Mouse (Mus musculus) liver, embryonic 14.5 days (tissue): ENCODE data around the gene Ntm. TPM values are rescaled to one million over a fixed set of nuclear protein-coding genes. Genes with fewer than 3 reads are reported as not detected.

Experiments
- ATAC-seq: fragments of 200-750 bp; cut with Nextera tagmentation; 2 replicates; pipeline ENCODE4 v1.8.0; 2017; ENCODE audit warnings: moderate number of reproducible peaks, mild to moderate bottlenecking, moderate library complexity; ENCODE audit not compliant: insufficient read depth
- DNase-seq, 3 experiments: peaks; one replicate each; pipeline ENCODE4 v3.0.0-alpha.2; 2012 to 2013; ENCODE audit warnings: low read depth in 3 of 3, low spot score in 3 of 3
- H3K27ac ChIP-seq: fragments of 300-500 bp; sonication (generic); 2 replicates; pipeline ENCODE4 v1.5.1; 2014; ENCODE audit warnings: moderate library complexity, mild to moderate bottlenecking, control low read depth, inconsistent platforms
- H3K27me3 ChIP-seq: fragments of 300-500 bp; sonication (generic); 2 replicates; pipeline ENCODE4 v1.6.1; 2014; ENCODE audit warnings: mild to moderate bottlenecking, low read length, moderate library complexity; ENCODE audit not compliant: control insufficient read depth, insufficient read depth
- H3K36me3 ChIP-seq: fragments of 300-500 bp; sonication (generic); replicated peaks from 2 replicates; pipeline ENCODE4 v1.6.1; 2014; ENCODE audit warnings: low read depth; ENCODE audit not compliant: control insufficient read depth, insufficient read depth
- H3K4me1 ChIP-seq, 2 experiments: fragments of 200-500 bp in 1 of 2; fragments of 300-500 bp in 1 of 2; sonication (generic) in 1 of 2; replicated peaks; 2 replicates each; pipeline ENCODE4 v1.6.1; 2012 to 2014; ENCODE audit warnings: antibody characterized with exemption in 1 of 2, inconsistent platforms in 1 of 2, low read length in 1 of 2; ENCODE audit not compliant: control insufficient read depth in 2 of 2, insufficient read depth in 2 of 2
- H3K4me2 ChIP-seq: fragments of 300-500 bp; sonication (generic); 2 replicates; pipeline ENCODE4 v1.6.1; 2014; ENCODE audit warnings: low read depth, mild to moderate bottlenecking, control low read depth, moderate library complexity
- H3K4me3 ChIP-seq, 2 experiments: fragments of 200-500 bp in 1 of 2; fragments of 300-500 bp in 1 of 2; sonication (generic) in 1 of 2; 2 replicates each; pipeline ENCODE4 v1.5.1; 2012 to 2014; ENCODE audit warnings: low read depth in 2 of 2, low read length in 2 of 2, mild to moderate bottlenecking in 2 of 2, control low read depth in 1 of 2, inconsistent platforms in 1 of 2, moderate library complexity in 1 of 2; ENCODE audit not compliant: insufficient read depth in 1 of 2
- H3K9ac ChIP-seq: fragments of 300-500 bp; sonication (generic); replicated peaks from 2 replicates; pipeline ENCODE4 v1.6.1; 2014; ENCODE audit warnings: mild to moderate bottlenecking, control low read depth, moderate library complexity
- H3K9me3 ChIP-seq: fragments of 300-500 bp; sonication (generic); 2 replicates; pipeline ENCODE4 v1.6.1; 2016; ENCODE audit warnings: low read length, mixed read lengths; ENCODE audit not compliant: control insufficient read depth
- CTCF ChIP-seq: IDR thresholded peaks from 2 replicates; pipeline ENCODE4 v1.5.1; 2016; ENCODE audit warnings: antibody characterized with exemption, low read depth, control low read depth
- EP300 ChIP-seq: IDR thresholded peaks from 2 replicates; pipeline ENCODE4 v1.6.1; 2016; ENCODE audit warnings: antibody characterized with exemption, low read depth
- WGBS: fragments of 180-500 bp; shearing (Covaris S2); extraction: QIAGEN DNeasy Blood & Tissue Kit; methylation state at CpG from one replicate; pipeline ENCODE4 v1.1.7; 2014; ENCODE audit not compliant: insufficient replicate concordance; 5-methylcytosine and 5-hydroxymethylcytosine counted together
- polyA plus RNA-seq, 2 experiments: library from polyadenylated mRNA; depleted of rRNA in 1 of 2; stranded (reverse) in 1 of 2; unstranded in 1 of 2; fragments of >200 nt; fragmentation: Nextera tagmentation in 1 of 2; extraction: Ambion mirVana in 1 of 2; gene quantifications; 2 replicates each; pipeline versions ENCODE4 v1.2.1 to v1.2.3; 2012 to 2014

Ntm gene
- polyA plus RNA-seq, 2 experiments = 0.21 to 0.30 TPM

DNA sequence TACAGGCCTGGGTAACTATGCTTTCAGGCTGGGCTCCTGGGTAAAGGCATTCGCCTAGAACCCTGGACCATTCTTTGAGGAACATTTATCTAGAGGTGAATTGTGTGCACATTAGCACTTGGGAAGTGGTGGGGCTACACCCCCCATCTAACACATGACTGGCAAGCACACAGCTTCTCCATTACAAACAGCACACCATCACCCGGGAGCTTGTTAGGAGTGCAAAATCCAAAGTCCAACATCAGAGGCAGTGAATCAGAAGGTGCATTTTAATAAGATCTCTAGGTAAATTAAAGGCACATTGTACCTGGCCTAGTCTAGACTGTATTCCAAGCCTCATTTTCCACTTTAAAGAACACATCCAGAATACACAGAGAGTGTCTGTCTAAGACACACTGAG, 781.3 kb downstream of the Ntm start:
- no peak overlapping the region for H3K9ac ChIP-seq
- WGBS = 56% methylated on average over 2 of the region's 2 CpGs
- no peaks in the 10 kb centered on the region for H3K36me3 ChIP-seq
- no peaks in the 10 kb centered on the region for H3K27me3 ChIP-seq
- H3K4me3 ChIP-seq = no peak overlapping the region
- ATAC-seq (no peak), DNase-seq (no peak)
- H3K27ac ChIP-seq = no peak overlapping the region
- H3K9me3 ChIP-seq = no peaks in the 10 kb centered on the region
- no peak for TF ChIP-seq EP300
- H3K4me2 ChIP-seq = no peak overlapping the region
- no peaks in the 10 kb centered on the region for H3K4me1 ChIP-seq

GRCm38 (mm10) chr9:29165731-29166130, 797.2 kb downstream of the Ntm start:
- no peak overlapping the region for H3K4me2 ChIP-seq
- no peak overlapping the region for H3K9ac ChIP-seq
- no peak overlapping the region for H3K27ac ChIP-seq
- TF ChIP-seq EP300 = no peak
- TF ChIP-seq CTCF = no peak
- 51% methylated on average over 2 of the region's 2 CpGs for whole genome bisulfite sequencing
- H3K27me3 ChIP-seq = no peaks in the 10 kb centered on the region
- DNase-seq = no peak
- no peaks in the 10 kb centered on the region for H3K9me3 ChIP-seq
- no peaks in the 10 kb centered on the region for H3K36me3 ChIP-seq
- ATAC-seq = no peak
- H3K4me3 ChIP-seq = no peak overlapping the region
- no peaks in the 10 kb centered on the region for H3K4me1 ChIP-seq

DNA sequence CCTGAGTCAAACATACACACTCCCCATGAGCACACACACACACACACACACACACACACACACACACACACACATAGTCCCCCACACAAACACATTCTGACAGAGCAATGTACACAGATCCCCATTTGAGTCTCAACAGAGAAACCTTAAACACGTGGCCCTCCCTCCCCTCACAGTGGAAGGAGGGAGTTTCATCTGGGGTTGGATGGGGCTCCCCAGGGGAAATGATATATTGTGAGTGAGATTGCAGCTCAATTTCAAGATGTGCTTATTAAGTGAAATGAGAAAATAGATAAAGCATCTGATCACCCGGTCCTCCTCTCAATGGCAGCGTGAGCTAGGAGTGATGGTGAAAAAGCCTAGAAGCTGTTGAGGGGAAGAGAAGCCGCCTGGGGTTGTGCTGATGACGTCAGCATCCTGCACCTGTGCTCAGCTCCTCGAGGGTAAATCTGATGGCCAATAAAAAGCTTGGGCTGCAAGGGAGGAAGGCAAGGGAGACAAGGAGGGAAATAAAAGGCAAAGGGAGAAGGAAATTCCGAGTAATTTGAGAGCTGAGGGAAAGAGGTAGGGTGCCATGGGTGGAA, 801.8 kb downstream of the Ntm start:
- no peak overlapping the region for H3K9ac ChIP-seq
- H3K4me2 ChIP-seq = no peak overlapping the region
- 23% methylated on average over 7 of the region's 7 CpGs for WGBS
- no peaks in the 10 kb centered on the region for H3K36me3 ChIP-seq
- TF ChIP-seq EP300 = no peak
- no peak for TF ChIP-seq CTCF
- H3K27ac ChIP-seq = no peak overlapping the region
- H3K27me3 ChIP-seq = no peaks in the 10 kb centered on the region
- no peak for ATAC-seq
- H3K4me3 ChIP-seq = no peak overlapping the region
- no peak for DNase-seq
- no peaks in the 10 kb centered on the region for H3K9me3 ChIP-seq
- no peaks in the 10 kb centered on the region for H3K4me1 ChIP-seq

- Histone ChIP-seq H3K4me3 (no peak overlapping the region), H3K4me2 (no peak overlapping the region), H3K4me1 (no peaks in the 10 kb centered on the region), H3K36me3 (no peaks in the 10 kb centered on the region), H3K9me3 (no peaks in the 10 kb centered on the region), H3K9ac (no peak overlapping the region), H3K27me3 (no peaks in the 10 kb centered on the region), H3K27ac (no peak overlapping the region)
- TF ChIP-seq CTCF (no peak), EP300 (no peak)
- DNase-seq (peak in 1 of 3 experiments; percentile 14), ATAC-seq (no peak)
- WGBS = 15% methylated on average over 4 of the region's 4 CpGs
These were observed 817.0 kb downstream of the Ntm start for GRCm38 (mm10) chr9:29145901-29146300.

- TF ChIP-seq CTCF = no peak
- no peak for TF ChIP-seq EP300
- H3K9ac ChIP-seq = no peak overlapping the region
- no peak overlapping the region for H3K27ac ChIP-seq
- no peaks in the 10 kb centered on the region for H3K9me3 ChIP-seq
- 57% methylated on average over 4 of the region's 4 CpGs for WGBS
- H3K36me3 ChIP-seq = no peaks in the 10 kb centered on the region
- no peak overlapping the region for H3K4me2 ChIP-seq
- no peak overlapping the region for H3K4me3 ChIP-seq
- DNase-seq = no peak
- H3K4me1 ChIP-seq = no peaks in the 10 kb centered on the region
- H3K27me3 ChIP-seq = no peaks in the 10 kb centered on the region
- ATAC-seq = no peak
These were observed 826.9 kb downstream of the Ntm start for GRCm38 (mm10) chr9:29136039-29136438.
